In the genomic region with DNA sequence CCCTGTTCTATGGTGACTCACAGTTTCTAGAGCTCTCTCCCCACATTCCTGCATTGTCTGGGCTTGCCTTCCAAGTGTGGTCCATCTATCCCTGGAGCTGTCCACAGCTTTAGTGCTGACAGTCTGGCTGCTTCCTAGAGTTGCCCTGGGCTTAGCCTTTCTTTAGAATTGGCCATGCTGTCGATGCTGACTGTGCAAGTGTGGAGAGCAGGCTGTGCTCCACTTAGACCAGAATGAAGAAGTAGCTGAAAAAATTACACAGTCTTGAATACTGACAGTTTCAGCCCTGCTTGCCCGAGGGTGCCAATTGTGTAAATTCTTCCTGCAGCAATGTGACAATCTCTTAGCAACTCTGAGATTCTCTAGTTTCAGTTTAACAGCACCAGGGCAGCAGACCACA, we compare ENCODE assay signal across 8 mouse cellular contexts.
A peak's percentile ranks its signal among the peaks of the same experiment; 100 is the strongest.
DNase-seq lines count a peak whose midpoint lies in the region; ATAC-seq and TF ChIP-seq lines count a peak whose summit lies in the region.

No protein-coding gene starts in this region.

- no peak overlapping the region for H3K4me2 ChIP-seq in hindbrain, embryonic 15.5 days
- no peak overlapping the region for H3K4me2 ChIP-seq in neural tube, embryonic 15.5 days

- no peak for TF ChIP-seq POLR2A in kidney, adult 2 months (IDR thresholded peaks at IDR 0.05; ENCODE audit: low read depth, low read length)

- ATAC-seq in hindbrain, embryonic 15.5 days (ENCODE audit: low FRiP score, low read depth), result peak; percentile 87
- peak; percentile 83; the same call in 1 of the 2 replicates for ATAC-seq in neural tube, embryonic 15.5 days (ENCODE audit: low FRiP score)
- ATAC-seq in granulocyte monocyte progenitor cell, adult 5-6 weeks (replicated peaks; ENCODE audit: poor library complexity, severe bottlenecking), result no peak

- no peaks in the 10 kb centered on the region for H3K9me3 ChIP-seq in hindbrain, embryonic 15.5 days
- H3K9me3 ChIP-seq in neural tube, embryonic 15.5 days (replicated peaks), result no peaks in the 10 kb centered on the region

- no peak overlapping the region for H3K9ac ChIP-seq in hindbrain, embryonic 15.5 days
- H3K9ac ChIP-seq in neural tube, embryonic 15.5 days (replicated peaks), result no peak overlapping the region

- DNase-seq in kidney, postnatal 10 days, result peak; percentile 70
- DNase-seq in kidney, adult 2 months, result no peak
- peak; percentile 34 for DNase-seq in Muller cell, postnatal 12 days (ENCODE audit: inconsistent ontology term)
- DNase-seq in cerebellum, adult 9-10 months, result peak; percentile 27
- no peak for DNase-seq in urinary bladder, adult 2 months (ENCODE audit: low spot score)

- H3K36me3 ChIP-seq in kidney, adult 2 months (ENCODE audit: control insufficient read depth, insufficient read depth, low read length), result no peaks in the 10 kb centered on the region
- no peaks in the 10 kb centered on the region for H3K36me3 ChIP-seq in hindbrain, embryonic 15.5 days
- no peaks in the 10 kb centered on the region for H3K36me3 ChIP-seq in neural tube, embryonic 15.5 days

- no peak overlapping the region for H3K4me3 ChIP-seq in kidney, adult 2 months (ENCODE audit: insufficient read depth, low read depth, low read length)
- no peak overlapping the region for H3K4me3 ChIP-seq in hindbrain, embryonic 15.5 days
- H3K4me3 ChIP-seq in neural tube, embryonic 15.5 days (replicated peaks), result no peak overlapping the region

- no peaks in the 10 kb centered on the region for H3K27me3 ChIP-seq in kidney, adult 2 months (replicated peaks; ENCODE audit: control insufficient read depth, insufficient read depth, low read length)
- no peaks in the 10 kb centered on the region for H3K27me3 ChIP-seq in hindbrain, embryonic 15.5 days
- no peaks in the 10 kb centered on the region for H3K27me3 ChIP-seq in neural tube, embryonic 15.5 days (replicated peaks)

- H3K27ac ChIP-seq in kidney, adult 2 months (ENCODE audit: insufficient read depth, low read depth, low read length), result no peak overlapping the region
- no peak overlapping the region for H3K27ac ChIP-seq in hindbrain, embryonic 15.5 days (replicated peaks)
- no peak overlapping the region for H3K27ac ChIP-seq in neural tube, embryonic 15.5 days (replicated peaks)

- H3K4me1 ChIP-seq in kidney, adult 2 months (ENCODE audit: control insufficient read depth, insufficient read depth, low read length), result no peaks in the 10 kb centered on the region
- H3K4me1 ChIP-seq in hindbrain, embryonic 15.5 days (replicated peaks), result 0 out of 2 replicates have a peak, but pooled peaks cover 9% of the 10 kb centered on the region
- 0 out of 2 replicates have a peak, but pooled peaks cover 9% of the 10 kb centered on the region for H3K4me1 ChIP-seq in neural tube, embryonic 15.5 days

- WGBS in kidney, adult 2 months, result 51% methylated on average over 2 of the region's 2 CpGs
- 16% methylated on average over 2 of the region's 2 CpGs for WGBS in hindbrain, embryonic 15.5 days
- WGBS in neural tube, embryonic 15.5 days, result 33% methylated on average over 2 of the region's 2 CpGs

- no peak for TF ChIP-seq CTCF in kidney, adult 2 months (conservative IDR thresholded peaks at IDR 0.05; ENCODE audit: insufficient read depth, insufficient read length, low read depth, low read length)

Comparison
In these comparisons a context has a peak if more than half of its experiments do, and no peak if none do; other contexts are left out.
1. DNase-seq: peak in kidney, postnatal 10 days (single experiment), Muller cell, postnatal 12 days (single experiment) and cerebellum, adult 9-10 months (single experiment); none in kidney, adult 2 months (single experiment) and urinary bladder, adult 2 months (single experiment).